Mouse (Mus musculus): ENCODE data around the gene Btbd11.

Btbd11 gene

GRCm38 (mm10) chr10:85602546-85602945 lies 215.9 kb downstream of the Btbd11 start:
- peaks cover 28% of the 10 kb centered on the region for H3K27me3 ChIP-seq (ENCODE audit: insufficient read depth, low read length)
- no peak overlapping the region for H3K4me3 ChIP-seq (replicated peaks; ENCODE audit: low read length)
- no peaks in the 10 kb centered on the region for H3K9me3 ChIP-seq (ENCODE audit: low read length)
- no peaks in the 10 kb centered on the region for H3K36me3 ChIP-seq (ENCODE audit: insufficient read depth, low read length)
- no peak for TF ChIP-seq CTCF (conservative IDR thresholded peaks at IDR 0.05; ENCODE audit: low read length)
- no peak for TF ChIP-seq POU5F1 (IDR thresholded peaks at IDR 0.05; ENCODE audit: borderline replicate concordance, low read length)
- no peak for TF ChIP-seq NANOG (IDR thresholded peaks at IDR 0.05; ENCODE audit: borderline replicate concordance, low read length)
- peaks cover 17% of the 10 kb centered on the region for H3K4me1 ChIP-seq (replicated peaks; ENCODE audit: low read depth, low read length)

DNA sequence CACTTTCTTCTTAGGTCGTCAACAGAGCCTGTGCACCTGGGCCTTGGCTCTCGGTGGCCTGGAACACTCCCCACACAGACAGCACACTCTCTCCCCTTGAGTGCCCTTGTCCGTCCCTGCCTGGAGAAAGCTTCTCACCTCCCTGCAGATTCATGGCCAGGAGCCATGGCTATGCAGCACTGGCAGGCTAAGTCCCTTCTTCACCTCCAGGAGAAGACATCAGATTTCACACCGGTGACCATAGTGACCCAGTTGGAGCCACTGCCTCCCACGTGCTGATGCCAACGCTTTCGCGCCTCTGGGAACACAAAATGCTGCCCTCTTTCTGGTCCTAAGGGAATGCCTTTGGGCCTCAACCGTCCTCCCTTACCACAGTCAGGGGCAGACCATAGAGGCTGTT lies 217.9 kb downstream of the Btbd11 start:
- TF ChIP-seq POU5F1 (IDR thresholded peaks at IDR 0.05; ENCODE audit: borderline replicate concordance, low read length) (no peak), NANOG (IDR thresholded peaks at IDR 0.05; ENCODE audit: borderline replicate concordance, low read length) (no peak), CTCF (conservative IDR thresholded peaks at IDR 0.05; ENCODE audit: low read length) (no peak)
- Histone ChIP-seq H3K36me3 (ENCODE audit: insufficient read depth, low read length) (no peaks in the 10 kb centered on the region), H3K4me1 (replicated peaks; ENCODE audit: low read depth, low read length) (peaks cover 1% of the 10 kb centered on the region), H3K27me3 (ENCODE audit: insufficient read depth, low read length) (peaks cover 9% of the 10 kb centered on the region), H3K9me3 (ENCODE audit: low read length) (no peaks in the 10 kb centered on the region), H3K4me3 (replicated peaks; ENCODE audit: low read length) (no peak overlapping the region)

DNA sequence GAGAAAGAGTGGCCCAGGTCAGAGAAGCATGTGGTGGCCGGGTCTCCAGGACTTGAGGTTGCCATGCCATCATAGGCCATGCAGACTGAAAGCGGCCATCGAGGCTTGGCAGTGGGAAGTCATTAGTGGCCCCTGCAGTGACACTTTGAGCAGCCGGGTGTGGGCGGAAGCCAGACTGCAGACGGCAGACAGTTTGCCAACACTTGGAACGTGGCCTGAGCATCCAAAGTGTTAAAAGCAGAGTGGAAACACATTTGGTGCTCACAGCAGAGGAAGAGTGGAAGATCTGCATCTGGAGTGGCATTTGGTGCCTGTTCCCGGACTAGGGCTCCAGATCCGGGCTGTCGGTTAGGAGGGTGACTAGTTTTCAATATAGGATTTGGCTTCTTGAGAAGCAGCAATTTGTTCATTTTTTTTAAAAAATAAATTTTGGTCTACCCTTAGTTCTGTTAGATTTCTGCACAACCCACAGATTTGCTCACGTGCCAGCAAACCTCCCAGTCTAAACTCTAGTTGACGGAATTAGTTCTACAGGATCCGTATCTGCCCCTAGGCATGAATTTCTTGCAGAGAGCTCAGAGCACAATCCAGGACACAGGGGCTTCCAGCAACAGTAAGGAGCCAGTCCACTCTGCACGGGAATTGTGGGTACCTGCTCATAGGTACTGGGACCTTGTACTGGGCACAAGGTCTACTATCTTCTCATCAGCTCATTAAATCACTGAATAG lies 222.1 kb downstream of the Btbd11 start:
- H3K27me3 ChIP-seq (ENCODE audit: insufficient read depth, low read length), result no peaks in the 10 kb centered on the region
- no peaks in the 10 kb centered on the region for H3K4me1 ChIP-seq (replicated peaks; ENCODE audit: low read depth, low read length)
- H3K4me3 ChIP-seq (replicated peaks; ENCODE audit: low read length), result no peak overlapping the region
- no peaks in the 10 kb centered on the region for H3K9me3 ChIP-seq (ENCODE audit: low read length)
- TF ChIP-seq POU5F1 (IDR thresholded peaks at IDR 0.05; ENCODE audit: borderline replicate concordance, low read length) (no peak), NANOG (IDR thresholded peaks at IDR 0.05; ENCODE audit: borderline replicate concordance, low read length) (no peak), CTCF (conservative IDR thresholded peaks at IDR 0.05; ENCODE audit: low read length) (no peak)
- no peaks in the 10 kb centered on the region for H3K36me3 ChIP-seq (ENCODE audit: insufficient read depth, low read length)

DNA sequence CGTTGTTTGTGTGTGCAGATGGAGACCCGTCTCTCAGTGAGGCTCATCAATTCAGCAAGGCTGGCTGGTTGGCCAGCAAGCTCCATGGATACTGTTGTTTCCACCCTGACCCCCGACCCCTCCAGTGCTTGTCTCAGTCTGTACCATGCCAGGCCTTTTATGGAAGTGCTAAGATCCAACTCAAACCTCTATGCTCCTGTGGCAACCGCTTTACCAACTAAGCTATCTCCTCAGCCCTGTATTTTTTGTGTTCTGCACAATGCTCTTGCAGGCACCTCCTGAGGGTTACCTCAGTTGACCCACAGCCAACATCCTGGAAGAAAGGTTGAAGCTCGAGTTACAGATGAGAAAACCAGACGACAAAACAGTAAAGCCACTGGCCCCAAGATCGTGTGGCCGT lies 230.5 kb downstream of the Btbd11 start:
- Histone ChIP-seq H3K4me3 (replicated peaks; ENCODE audit: low read length) (no peak overlapping the region), H3K4me1 (replicated peaks; ENCODE audit: low read depth, low read length) (peaks cover 13% of the 10 kb centered on the region), H3K27me3 (ENCODE audit: insufficient read depth, low read length) (no peaks in the 10 kb centered on the region), H3K36me3 (ENCODE audit: insufficient read depth, low read length) (no peaks in the 10 kb centered on the region), H3K9me3 (ENCODE audit: low read length) (no peaks in the 10 kb centered on the region)
- TF ChIP-seq CTCF (conservative IDR thresholded peaks at IDR 0.05; ENCODE audit: low read length) (no peak), POU5F1 (IDR thresholded peaks at IDR 0.05; ENCODE audit: borderline replicate concordance, low read length) (no peak), NANOG (IDR thresholded peaks at IDR 0.05; ENCODE audit: borderline replicate concordance, low read length) (no peak)

DNA sequence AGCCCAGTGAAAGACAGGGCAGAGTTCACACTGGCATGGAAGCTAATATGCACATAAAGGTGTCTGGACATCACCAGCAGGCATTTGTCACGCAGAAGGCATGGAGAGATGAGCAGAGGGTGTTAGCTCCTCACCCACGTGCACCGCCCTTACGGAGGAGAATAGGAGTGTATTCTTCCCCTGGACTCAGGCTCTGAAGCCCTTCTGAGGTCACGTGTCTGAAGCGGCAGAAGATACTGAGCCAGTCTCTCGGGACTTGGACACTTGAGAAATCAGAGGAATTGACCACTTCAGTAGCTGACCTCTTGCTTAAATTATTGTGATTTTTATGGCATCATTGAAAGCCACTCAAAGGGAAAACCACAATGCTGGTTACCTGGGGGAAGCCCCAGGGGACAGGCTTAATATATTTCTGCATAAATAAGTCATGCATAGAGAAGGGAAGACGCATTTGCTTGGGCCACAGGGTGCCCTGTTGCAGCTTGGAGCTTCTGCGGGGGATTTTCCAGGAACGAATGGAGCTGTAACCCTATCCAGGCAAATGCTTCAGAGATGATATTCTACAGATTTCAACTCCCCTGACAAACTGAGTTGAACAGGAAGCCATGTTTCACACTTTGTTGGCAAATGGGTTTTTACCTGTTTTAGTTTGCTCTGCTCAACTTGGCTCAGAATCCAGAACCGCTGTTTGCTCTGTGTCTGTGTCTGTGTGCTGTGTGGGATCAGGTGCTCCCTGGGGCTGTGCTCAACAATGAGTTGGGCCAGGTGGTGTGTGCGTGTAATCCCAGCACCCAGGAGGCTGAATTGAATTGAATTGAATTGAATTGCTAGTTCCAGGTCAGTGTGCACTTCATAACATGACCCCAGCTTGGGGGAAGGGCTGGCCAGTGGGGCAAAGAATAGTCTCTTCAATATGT lies 231.1 kb downstream of the Btbd11 start:
- H3K27me3 ChIP-seq (ENCODE audit: insufficient read depth, low read length), result no peaks in the 10 kb centered on the region
- H3K4me1 ChIP-seq (replicated peaks; ENCODE audit: low read depth, low read length), result peaks cover 13% of the 10 kb centered on the region
- H3K36me3 ChIP-seq (ENCODE audit: insufficient read depth, low read length), result no peaks in the 10 kb centered on the region
- H3K9me3 ChIP-seq (ENCODE audit: low read length), result no peaks in the 10 kb centered on the region
- H3K4me3 ChIP-seq (replicated peaks; ENCODE audit: low read length), result no peak overlapping the region
- TF ChIP-seq NANOG (IDR thresholded peaks at IDR 0.05; ENCODE audit: borderline replicate concordance, low read length) (no peak), CTCF (conservative IDR thresholded peaks at IDR 0.05; ENCODE audit: low read length) (no peak), POU5F1 (IDR thresholded peaks at IDR 0.05; ENCODE audit: borderline replicate concordance, low read length) (no peak)

- no peaks in the 10 kb centered on the region for H3K36me3 ChIP-seq (ENCODE audit: insufficient read depth, low read length)
- no peaks in the 10 kb centered on the region for H3K9me3 ChIP-seq (ENCODE audit: low read length)
- peaks cover 5% of the 10 kb centered on the region for H3K27me3 ChIP-seq (ENCODE audit: insufficient read depth, low read length)
- H3K4me1 ChIP-seq (replicated peaks; ENCODE audit: low read depth, low read length), result peaks cover 21% of the 10 kb centered on the region
- no peak for TF ChIP-seq POU5F1 (IDR thresholded peaks at IDR 0.05; ENCODE audit: borderline replicate concordance, low read length)
- no peak for TF ChIP-seq NANOG (IDR thresholded peaks at IDR 0.05; ENCODE audit: borderline replicate concordance, low read length)
- no peak for TF ChIP-seq CTCF (conservative IDR thresholded peaks at IDR 0.05; ENCODE audit: low read length)
- no peak overlapping the region for H3K4me3 ChIP-seq (replicated peaks; ENCODE audit: low read length)
Measured at GRCm38 (mm10) chr10:85621067-85621466, 234.5 kb downstream of the Btbd11 start.

DNA sequence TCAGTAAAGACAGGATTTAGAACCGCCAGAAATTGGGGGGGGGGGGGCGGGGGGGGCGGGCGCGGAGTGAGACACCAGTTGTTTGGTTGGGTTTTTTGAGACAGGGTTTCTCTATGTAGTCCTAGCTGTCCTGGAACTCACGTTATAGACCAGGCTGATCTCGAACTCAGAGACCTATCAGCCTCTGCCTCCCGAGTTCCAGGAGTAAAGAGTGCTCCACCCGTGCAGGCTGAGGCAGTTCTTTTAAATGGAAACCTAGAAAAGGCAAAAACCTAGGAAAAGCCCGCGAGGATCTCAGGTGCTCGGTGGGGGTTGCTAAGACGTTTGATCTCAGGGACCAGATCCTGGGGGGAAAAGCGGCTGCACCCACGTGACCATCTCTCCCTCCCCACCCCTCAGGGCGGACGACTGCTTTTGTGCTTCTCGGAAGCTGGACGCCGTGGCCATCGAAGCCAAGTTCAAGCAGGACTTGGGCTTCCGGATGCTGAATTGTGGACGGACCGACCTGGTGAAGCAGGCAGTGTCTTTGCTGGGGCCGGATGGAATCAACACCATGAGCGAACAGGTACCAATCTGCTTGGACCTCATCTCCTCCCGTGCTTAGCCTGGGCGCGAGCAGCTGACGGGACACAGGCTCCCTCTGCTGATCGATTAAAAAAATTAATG lies 238.0 kb downstream of the Btbd11 start:
- H3K36me3 ChIP-seq (ENCODE audit: insufficient read depth, low read length), result no peaks in the 10 kb centered on the region
- peak overlapping the region; percentile 73 for H3K4me3 ChIP-seq (replicated peaks; ENCODE audit: low read length)
- no peaks in the 10 kb centered on the region for H3K9me3 ChIP-seq (ENCODE audit: low read length)
- H3K27me3 ChIP-seq (ENCODE audit: insufficient read depth, low read length), result peaks cover 5% of the 10 kb centered on the region
- H3K4me1 ChIP-seq (replicated peaks; ENCODE audit: low read depth, low read length), result peaks cover 19% of the 10 kb centered on the region
- TF ChIP-seq POU5F1 (IDR thresholded peaks at IDR 0.05; ENCODE audit: borderline replicate concordance, low read length) (no peak), CTCF (conservative IDR thresholded peaks at IDR 0.05; ENCODE audit: low read length) (peak; percentile 20; the same call in 1 of the 2 replicates)

DNA sequence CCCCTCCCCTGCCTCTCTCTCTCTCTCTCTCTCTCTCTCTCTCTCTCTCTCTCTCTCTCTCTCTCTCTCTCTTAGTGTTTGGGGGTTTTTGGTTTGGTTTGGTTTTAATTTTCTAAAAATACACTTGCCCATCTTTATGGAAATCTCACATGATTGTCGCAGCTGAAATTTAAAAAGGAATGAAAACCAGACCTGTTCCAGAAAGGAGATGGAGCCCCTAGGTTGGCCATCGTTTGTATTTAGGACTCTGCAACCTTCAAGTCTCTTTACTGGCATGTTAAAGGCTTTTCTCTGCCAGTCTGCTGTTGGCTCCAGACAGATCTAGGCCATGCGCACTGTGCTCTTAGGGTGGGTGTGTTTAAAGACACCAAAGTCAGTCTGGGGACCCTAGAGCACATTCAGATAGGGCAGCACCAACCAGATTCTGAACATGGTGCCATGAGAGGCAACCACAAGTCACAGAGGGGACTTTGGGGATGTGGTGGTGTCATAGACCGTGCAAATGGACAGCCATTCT lies 238.6 kb downstream of the Btbd11 start:
- Histone ChIP-seq H3K4me1 (replicated peaks; ENCODE audit: low read depth, low read length) (peaks cover 19% of the 10 kb centered on the region), H3K9me3 (ENCODE audit: low read length) (no peaks in the 10 kb centered on the region), H3K27me3 (ENCODE audit: insufficient read depth, low read length) (peaks cover 5% of the 10 kb centered on the region), H3K36me3 (ENCODE audit: insufficient read depth, low read length) (no peaks in the 10 kb centered on the region), H3K4me3 (replicated peaks; ENCODE audit: low read length) (peak overlapping the region; percentile 73)
- TF ChIP-seq CTCF (conservative IDR thresholded peaks at IDR 0.05; ENCODE audit: low read length), result no peak
- TF ChIP-seq NANOG (IDR thresholded peaks at IDR 0.05; ENCODE audit: borderline replicate concordance, low read length), result no peak
- TF ChIP-seq POU5F1 (IDR thresholded peaks at IDR 0.05; ENCODE audit: borderline replicate concordance, low read length), result no peak

All from E14TG2a.4 (cell line).